Mouse (Mus musculus) lung, adult 2 months (tissue): ENCODE results near the gene Atg10.

Source experiments
- CTCF ChIP-seq: fragments of 200-500 bp; IDR thresholded peaks from 2 replicates; pipeline ENCODE4 v1.5.1; 2011; ENCODE audit warnings: mild to moderate bottlenecking, low read length, control low read depth; ENCODE audit not compliant: insufficient read depth
- POLR2A ChIP-seq: fragments of 200-500 bp; IDR thresholded peaks from 2 replicates; pipeline ENCODE4 v1.6.1; 2011; ENCODE audit warnings: low read depth, mild to moderate bottlenecking, control low read depth, low read length, borderline replicate concordance; ENCODE audit errors: extremely low read depth

GRCm38 (mm10) chr13:90967422-90967821 is 256.3 kb downstream of the Atg10 start:
- TF ChIP-seq POLR2A = no peak
- TF ChIP-seq CTCF = peak; percentile 83
